Mouse (Mus musculus): ENCODE data around the gene Gm28047. TPM values are rescaled to one million over a fixed set of nuclear protein-coding genes. Genes with fewer than 3 reads are reported as not detected.
A peak's percentile ranks its signal among the peaks of the same experiment; 100 is the strongest.

Gm28047 gene
- polyA plus RNA-seq, 1 experiment from 2014 or later = not detected

GRCm38 (mm10) chr15:102518859-102519201, 106.0 kb downstream of the Gm28047 start:
- ATAC-seq (replicated peaks; ENCODE audit: low FRiP score) (no peak), DNase-seq (ENCODE audit: low spot score) (no peak)
- Histone ChIP-seq H3K9me3 (ENCODE audit: control insufficient read depth, low read length) (no peaks in the 10 kb centered on the region), H3K4me3 (ENCODE audit: low read depth, low read length) (peak overlapping the region; percentile 77), H3K27ac (ENCODE audit: low read depth, low read length) (peak overlapping the region; percentile 98), H3K4me2 (peak overlapping the region; percentile 96), H3K4me1 (replicated peaks; ENCODE audit: control insufficient read depth, insufficient read depth, low read length) (peaks cover 28% of the 10 kb centered on the region), H3K36me3 (ENCODE audit: control insufficient read depth, insufficient read depth, low read length) (peaks cover 10% of the 10 kb centered on the region; the same call in 1 of the 2 replicates), H3K9ac (ENCODE audit: low read depth, low read length) (peak overlapping the region; percentile 94), H3K27me3 (replicated peaks; ENCODE audit: control insufficient read depth, insufficient read depth, low read length) (no peaks in the 10 kb centered on the region)
- WGBS = 10% methylated on average over 9 of the region's 9 CpGs

- peak; percentile 99 for DNase-seq (ENCODE audit: low spot score)
- Histone ChIP-seq H3K4me3 (ENCODE audit: low read depth, low read length) (peak within 1 kb of the TSS; percentile 77), H3K27ac (ENCODE audit: low read depth, low read length) (peak within 1 kb of the TSS; percentile 98), H3K36me3 (ENCODE audit: control insufficient read depth, insufficient read depth, low read length) (peaks cover 7% of the 10 kb centered on the region; the same call in 1 of the 2 replicates), H3K9ac (ENCODE audit: low read depth, low read length) (peak within 1 kb of the TSS; percentile 94), H3K9me3 (ENCODE audit: control insufficient read depth, low read length) (no peaks in the 10 kb centered on the region), H3K4me2 (peak within 1 kb of the TSS; percentile 96), H3K4me1 (replicated peaks; ENCODE audit: control insufficient read depth, insufficient read depth, low read length) (peaks cover 28% of the 10 kb centered on the region), H3K27me3 (replicated peaks; ENCODE audit: control insufficient read depth, insufficient read depth, low read length) (no peaks in the 10 kb centered on the region)
- under 1% methylated on average over 60 of the region's 60 CpGs for WGBS
- ATAC-seq (replicated peaks; ENCODE audit: low FRiP score) = peak; percentile 92
Measured at GRCm38 (mm10) chr15:102517976-102518858, 106.7 kb downstream of the Gm28047 start, which contains the start of gene Tarbp2. Gene Tarbp2, plus strand, starts transcription at chr15:102518192.

GRCm38 (mm10) chr15:102517631-102517975, 107.3 kb downstream of the Gm28047 start:
- no peak for DNase-seq (ENCODE audit: low spot score)
- no peak for ATAC-seq (replicated peaks; ENCODE audit: low FRiP score)
- Histone ChIP-seq H3K4me3 (ENCODE audit: low read depth, low read length) (peak overlapping the region; percentile 77), H3K9ac (ENCODE audit: low read depth, low read length) (peak overlapping the region; percentile 42), H3K4me2 (peak overlapping the region; percentile 96), H3K27ac (ENCODE audit: low read depth, low read length) (peak overlapping the region; percentile 70; the same call in 1 of the 2 replicates), H3K9me3 (ENCODE audit: control insufficient read depth, low read length) (no peaks in the 10 kb centered on the region), H3K27me3 (replicated peaks; ENCODE audit: control insufficient read depth, insufficient read depth, low read length) (no peaks in the 10 kb centered on the region), H3K36me3 (ENCODE audit: control insufficient read depth, insufficient read depth, low read length) (peaks cover 7% of the 10 kb centered on the region; the same call in 1 of the 2 replicates), H3K4me1 (replicated peaks; ENCODE audit: control insufficient read depth, insufficient read depth, low read length) (peaks cover 28% of the 10 kb centered on the region)
- WGBS = 0% methylated on average over 10 of the region's 10 CpGs

- peak within 1 kb of the TSS; percentile 42 for H3K9ac ChIP-seq (ENCODE audit: low read depth, low read length)
- under 1% methylated on average over 41 of the region's 43 CpGs for WGBS
- DNase-seq (ENCODE audit: low spot score) (peak; percentile 83), ATAC-seq (replicated peaks; ENCODE audit: low FRiP score) (no peak)
- peaks cover 3% of the 10 kb centered on the region; the same call in 1 of the 2 replicates for H3K36me3 ChIP-seq (ENCODE audit: control insufficient read depth, insufficient read depth, low read length)
- no peaks in the 10 kb centered on the region for H3K27me3 ChIP-seq (replicated peaks; ENCODE audit: control insufficient read depth, insufficient read depth, low read length)
- no peaks in the 10 kb centered on the region for H3K9me3 ChIP-seq (ENCODE audit: control insufficient read depth, low read length)
- peak within 1 kb of the TSS; percentile 70 for H3K27ac ChIP-seq (ENCODE audit: low read depth, low read length)
- H3K4me1 ChIP-seq (replicated peaks; ENCODE audit: control insufficient read depth, insufficient read depth, low read length) = peaks cover 30% of the 10 kb centered on the region
- peak within 1 kb of the TSS; percentile 77 for H3K4me3 ChIP-seq (ENCODE audit: low read depth, low read length)
- H3K4me2 ChIP-seq = peak within 1 kb of the TSS; percentile 96
Measured at GRCm38 (mm10) chr15:102516728-102517404, 108.0 kb downstream of the Gm28047 start, which contains the start of gene Map3k12. Gene Map3k12, minus strand, starts transcription at chr15:102517064.

GRCm38 (mm10) chr15:102516293-102516692, 108.6 kb downstream of the Gm28047 start:
- Histone ChIP-seq H3K4me3 (ENCODE audit: low read depth, low read length) (peak overlapping the region; percentile 77), H3K9me3 (ENCODE audit: control insufficient read depth, low read length) (no peaks in the 10 kb centered on the region), H3K27me3 (replicated peaks; ENCODE audit: control insufficient read depth, insufficient read depth, low read length) (no peaks in the 10 kb centered on the region), H3K27ac (ENCODE audit: low read depth, low read length) (peak overlapping the region; percentile 70; the same call in 1 of the 2 replicates), H3K36me3 (ENCODE audit: control insufficient read depth, insufficient read depth, low read length) (peaks cover 3% of the 10 kb centered on the region; the same call in 1 of the 2 replicates), H3K4me2 (peak overlapping the region; percentile 96), H3K4me1 (replicated peaks; ENCODE audit: control insufficient read depth, insufficient read depth, low read length) (peaks cover 32% of the 10 kb centered on the region), H3K9ac (ENCODE audit: low read depth, low read length) (peak overlapping the region; percentile 42)
- ATAC-seq (replicated peaks; ENCODE audit: low FRiP score) (no peak), DNase-seq (ENCODE audit: low spot score) (no peak)
- 7% methylated on average over 12 of the region's 12 CpGs for WGBS

- peak overlapping the region; percentile 96 for H3K4me2 ChIP-seq
- H3K36me3 ChIP-seq (ENCODE audit: control insufficient read depth, insufficient read depth, low read length) = peaks cover 3% of the 10 kb centered on the region; the same call in 1 of the 2 replicates
- H3K27ac ChIP-seq (ENCODE audit: low read depth, low read length) = no peak overlapping the region
- H3K9ac ChIP-seq (ENCODE audit: low read depth, low read length) = no peak overlapping the region
- peaks cover 36% of the 10 kb centered on the region for H3K4me1 ChIP-seq (replicated peaks; ENCODE audit: control insufficient read depth, insufficient read depth, low read length)
- WGBS = 74% methylated on average over 4 of the region's 4 CpGs
- H3K27me3 ChIP-seq (replicated peaks; ENCODE audit: control insufficient read depth, insufficient read depth, low read length) = no peaks in the 10 kb centered on the region
- H3K4me3 ChIP-seq (ENCODE audit: low read depth, low read length) = peak overlapping the region; percentile 77
- ATAC-seq (replicated peaks; ENCODE audit: low FRiP score) = no peak
- no peaks in the 10 kb centered on the region for H3K9me3 ChIP-seq (ENCODE audit: control insufficient read depth, low read length)
- DNase-seq (ENCODE audit: low spot score) = no peak
Measured at GRCm38 (mm10) chr15:102515791-102516190, 109.1 kb downstream of the Gm28047 start.

- Histone ChIP-seq H3K27me3 (replicated peaks; ENCODE audit: control insufficient read depth, insufficient read depth, low read length) (no peaks in the 10 kb centered on the region), H3K4me2 (no peak overlapping the region), H3K9ac (ENCODE audit: low read depth, low read length) (no peak overlapping the region), H3K4me3 (ENCODE audit: low read depth, low read length) (no peak overlapping the region), H3K9me3 (ENCODE audit: control insufficient read depth, low read length) (no peaks in the 10 kb centered on the region), H3K36me3 (ENCODE audit: control insufficient read depth, insufficient read depth, low read length) (no peaks in the 10 kb centered on the region), H3K27ac (ENCODE audit: low read depth, low read length) (no peak overlapping the region), H3K4me1 (replicated peaks; ENCODE audit: control insufficient read depth, insufficient read depth, low read length) (peaks cover 31% of the 10 kb centered on the region)
- DNase-seq (ENCODE audit: low spot score) (peak; percentile 22), ATAC-seq (replicated peaks; ENCODE audit: low FRiP score) (no peak)
- WGBS = 70% methylated on average over 2 of the region's 2 CpGs
Measured at GRCm38 (mm10) chr15:102515261-102515660, 109.6 kb downstream of the Gm28047 start.

- H3K4me3 ChIP-seq (ENCODE audit: low read depth, low read length) = no peak overlapping the region
- DNase-seq (ENCODE audit: low spot score) (no peak), ATAC-seq (replicated peaks; ENCODE audit: low FRiP score) (no peak)
- no peaks in the 10 kb centered on the region for H3K36me3 ChIP-seq (ENCODE audit: control insufficient read depth, insufficient read depth, low read length)
- no peak overlapping the region for H3K9ac ChIP-seq (ENCODE audit: low read depth, low read length)
- H3K4me1 ChIP-seq (replicated peaks; ENCODE audit: control insufficient read depth, insufficient read depth, low read length) = peaks cover 23% of the 10 kb centered on the region
- no peaks in the 10 kb centered on the region for H3K27me3 ChIP-seq (replicated peaks; ENCODE audit: control insufficient read depth, insufficient read depth, low read length)
- WGBS = 69% methylated on average over 3 of the region's 3 CpGs
- H3K27ac ChIP-seq (ENCODE audit: low read depth, low read length) = no peak overlapping the region
- no peaks in the 10 kb centered on the region for H3K9me3 ChIP-seq (ENCODE audit: control insufficient read depth, low read length)
- no peak overlapping the region for H3K4me2 ChIP-seq
Measured at GRCm38 (mm10) chr15:102513004-102513403, 111.9 kb downstream of the Gm28047 start.

Measured in liver, embryonic 11.5 days (tissue).